Mouse (Mus musculus) C2C12 (cell line): ENCODE data around the gene Gm11985.

Source experiments
- CEBPB ChIP-seq: IDR thresholded peaks from one replicate; pipeline ENCODE4 v1.6.1; 2011; ENCODE audit warnings: low read depth, mild to moderate bottlenecking, control low read depth, moderate library complexity
- CTCF ChIP-seq: IDR thresholded peaks from one replicate; pipeline ENCODE4 v1.5.1; 2011; ENCODE audit not compliant: control insufficient read depth, insufficient read depth, insufficient read length
- MAX ChIP-seq: IDR thresholded peaks from one replicate; pipeline ENCODE4 v1.6.1; 2011; ENCODE audit warnings: mild to moderate bottlenecking, control low read depth
- MYOD1 ChIP-seq: IDR thresholded peaks from one replicate; pipeline ENCODE4 v1.6.1; 2011; ENCODE audit warnings: low read depth; ENCODE audit not compliant: control insufficient read depth, insufficient read length
- USF1 ChIP-seq: IDR thresholded peaks from one replicate; pipeline ENCODE4 v1.6.1; 2011; ENCODE audit warnings: low read depth, mild to moderate bottlenecking, control low read depth, moderate library complexity

GRCm38 (mm10) chr11:7231958-7232357 lies 43.6 kb upstream of the Gm11985 start:
- TF ChIP-seq CTCF (no peak), MAX (no peak), USF1 (no peak), MYOD1 (no peak), CEBPB (no peak)
